Mouse (Mus musculus) CH12.LX (cell line): ENCODE results near the gene Elk3.

Source experiments
- CHD2 ChIP-seq: IDR thresholded peaks from 2 replicates; pipeline ENCODE4 v1.6.1; 2011; ENCODE audit warnings: low read length, improper control_type of control experiment
- CTCF ChIP-seq, 2 experiments: IDR thresholded peaks in 1 of 2; conservative IDR thresholded peaks in 1 of 2; 2 replicates each; pipeline ENCODE4 v1.5.1; 2011 to 2012; ENCODE audit warnings: low read depth in 2 of 2, low read length in 2 of 2, improper control_type of control experiment in 1 of 2, inconsistent platforms in 1 of 2, mild to moderate bottlenecking in 1 of 2, moderate library complexity in 1 of 2
- MAX ChIP-seq: IDR thresholded peaks from 2 replicates; pipeline ENCODE4 v1.6.1; 2011; ENCODE audit warnings: low read length, improper control_type of control experiment
- MEF2A ChIP-seq: IDR thresholded peaks from 2 replicates; pipeline ENCODE4 v1.6.1; 2014; ENCODE audit warnings: low read depth, mild to moderate bottlenecking, inconsistent platforms, low read length, improper control_type of control experiment, borderline replicate concordance
- POLR2A ChIP-seq: IDR thresholded peaks from 2 replicates; pipeline ENCODE4 v1.6.1; 2011; ENCODE audit warnings: low read depth, mild to moderate bottlenecking, improper control_type of control experiment, low read length

DNA sequence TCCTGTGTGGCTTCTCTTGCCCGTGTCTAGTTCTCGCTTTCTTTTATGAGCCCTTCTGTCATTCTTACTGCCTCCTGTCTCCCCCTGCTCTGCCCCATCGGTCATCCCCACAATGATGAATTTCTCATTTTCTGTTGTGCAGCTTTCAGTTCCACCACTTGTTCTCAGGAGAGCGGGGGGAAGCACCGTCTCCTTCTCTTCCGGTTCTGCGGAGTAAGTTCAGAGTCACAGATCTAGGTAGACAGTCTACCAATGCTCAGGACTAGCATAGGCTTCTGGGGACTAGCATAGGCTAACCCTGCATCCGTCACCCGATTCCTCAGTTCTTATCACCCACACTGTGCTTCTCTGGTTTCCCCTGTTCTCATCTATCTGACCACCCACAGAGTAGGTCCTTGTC lies 45.2 kb upstream of the Elk3 start:
- TF ChIP-seq POLR2A (peak; percentile 54), MAX (no peak), CTCF (conservative IDR thresholded peaks at IDR 0.05 in 1 of 2, IDR thresholded peaks at IDR 0.05 in 1 of 2; ENCODE audit: low read depth in 2 of 2, low read length in 2 of 2) (no peak), CHD2 (no peak), MEF2A (no peak; the same call in 1 of the 2 replicates)
